Mouse (Mus musculus) ES-E14 (cell line): ENCODE data around the gene Atp6v1c2.

Source experiments
- MAFK ChIP-seq: IDR thresholded peaks from 2 replicates; pipeline ENCODE4 v1.6.1; 2014; ENCODE audit warnings: mild to moderate bottlenecking, low read depth, low read length, inconsistent platforms; ENCODE audit not compliant: insufficient read depth
- ZC3H11A ChIP-seq: IDR thresholded peaks from 2 replicates; pipeline ENCODE4 v1.6.1; 2012; ENCODE audit warnings: low read depth, mild to moderate bottlenecking, inconsistent platforms, low read length, borderline replicate concordance

GRCm38 (mm10) chr12:17264826-17265225, 64.3 kb downstream of the Atp6v1c2 start:
- TF ChIP-seq ZC3H11A: no peak
- TF ChIP-seq MAFK: no peak
